Mouse (Mus musculus): ENCODE measurements at regions not wholly inside any gene's neighbourhood (a gene's known extent, or its start where the extent isn't known, plus 50 kb on each side); places are given as distances from the start of the nearest gene placed in this dataset.
A peak's percentile ranks its signal among the peaks of the same experiment; 100 is the strongest.

GRCm38 (mm10) chr11:22638171-22638570 is 126.3 kb downstream of the Tmem17 start:
- ATAC-seq (ENCODE audit: low FRiP score, low TSS enrichment) = no peak
- no peak overlapping the region for H3K27ac ChIP-seq (ENCODE audit: low read length)
- no peaks in the 10 kb centered on the region for H3K36me3 ChIP-seq (ENCODE audit: insufficient read depth, low read length)
- WGBS = 77% methylated on average over 6 of the region's 6 CpGs
- H3K4me2 ChIP-seq (replicated peaks; ENCODE audit: low read depth, low read length) = no peak overlapping the region
- H3K9ac ChIP-seq (replicated peaks; ENCODE audit: low read length) = no peak overlapping the region
- H3K4me3 ChIP-seq (ENCODE audit: low read length) = no peak overlapping the region
- peaks cover 32% of the 10 kb centered on the region for H3K4me1 ChIP-seq (ENCODE audit: insufficient read depth, low read length)
- no peaks in the 10 kb centered on the region for H3K27me3 ChIP-seq (ENCODE audit: insufficient read depth, low read length)
- no peaks in the 10 kb centered on the region for H3K9me3 ChIP-seq (ENCODE audit: low read length)

- Histone ChIP-seq H3K4me1 (ENCODE audit: insufficient read depth, low read length) (peaks cover 32% of the 10 kb centered on the region), H3K9me3 (ENCODE audit: low read length) (no peaks in the 10 kb centered on the region), H3K27me3 (ENCODE audit: insufficient read depth, low read length) (no peaks in the 10 kb centered on the region), H3K4me3 (ENCODE audit: low read length) (no peak overlapping the region), H3K27ac (ENCODE audit: low read length) (no peak overlapping the region), H3K4me2 (replicated peaks; ENCODE audit: low read depth, low read length) (no peak overlapping the region), H3K36me3 (ENCODE audit: insufficient read depth, low read length) (no peaks in the 10 kb centered on the region), H3K9ac (replicated peaks; ENCODE audit: low read length) (no peak overlapping the region)
- ATAC-seq (ENCODE audit: low FRiP score, low TSS enrichment) = no peak
- 69% methylated on average over 2 of the region's 2 CpGs for WGBS
These were observed 126.8 kb downstream of the Tmem17 start for GRCm38 (mm10) chr11:22638700-22639099.

- 13% methylated on average over 3 of the region's 3 CpGs for WGBS
- H3K4me3 ChIP-seq (ENCODE audit: low read length) = no peak overlapping the region
- no peaks in the 10 kb centered on the region for H3K9me3 ChIP-seq (ENCODE audit: low read length)
- H3K9ac ChIP-seq (replicated peaks; ENCODE audit: low read length) = no peak overlapping the region
- H3K27me3 ChIP-seq (ENCODE audit: insufficient read depth, low read length) = no peaks in the 10 kb centered on the region
- H3K4me2 ChIP-seq (replicated peaks; ENCODE audit: low read depth, low read length) = no peak overlapping the region; the same call in 1 of the 2 replicates
- H3K36me3 ChIP-seq (ENCODE audit: insufficient read depth, low read length) = no peaks in the 10 kb centered on the region
- H3K4me1 ChIP-seq (ENCODE audit: insufficient read depth, low read length) = peaks cover 30% of the 10 kb centered on the region
- peak; percentile 90 for ATAC-seq (ENCODE audit: low FRiP score, low TSS enrichment)
- peak overlapping the region; percentile 72 for H3K27ac ChIP-seq (ENCODE audit: low read length)
These were observed 128.6 kb downstream of the Tmem17 start for GRCm38 (mm10) chr11:22640371-22640990.

- H3K27ac ChIP-seq (ENCODE audit: low read length) = peak overlapping the region; percentile 72
- ATAC-seq (ENCODE audit: low FRiP score, low TSS enrichment) = no peak
These were observed 129.6 kb downstream of the Tmem17 start for GRCm38 (mm10) chr11:22641450-22641849.

GRCm38 (mm10) chr11:22644010-22644625 is 132.2 kb downstream of the Tmem17 start:
- no peaks in the 10 kb centered on the region for H3K36me3 ChIP-seq (ENCODE audit: insufficient read depth, low read length)
- H3K27ac ChIP-seq (ENCODE audit: low read length) = peak overlapping the region; percentile 23; the same call in 1 of the 2 replicates
- peaks cover 14% of the 10 kb centered on the region for H3K4me1 ChIP-seq (ENCODE audit: insufficient read depth, low read length)
- no peak overlapping the region for H3K9ac ChIP-seq (replicated peaks; ENCODE audit: low read length)
- H3K9me3 ChIP-seq (ENCODE audit: low read length) = no peaks in the 10 kb centered on the region
- H3K27me3 ChIP-seq (ENCODE audit: insufficient read depth, low read length) = no peaks in the 10 kb centered on the region
- 57% methylated on average over 3 of the region's 3 CpGs for WGBS
- no peak overlapping the region for H3K4me3 ChIP-seq (ENCODE audit: low read length)
- no peak for ATAC-seq (ENCODE audit: low FRiP score, low TSS enrichment)
- H3K4me2 ChIP-seq (replicated peaks; ENCODE audit: low read depth, low read length) = no peak overlapping the region

More at GRCm38 (mm10) chr11:22641450-22641849, 129.6 kb downstream of the Tmem17 start:
- no peak overlapping the region for H3K4me2 ChIP-seq (replicated peaks; ENCODE audit: low read depth, low read length)
- no peak overlapping the region for H3K4me3 ChIP-seq (ENCODE audit: low read length)
- no peaks in the 10 kb centered on the region for H3K27me3 ChIP-seq (ENCODE audit: insufficient read depth, low read length)
- H3K36me3 ChIP-seq (ENCODE audit: insufficient read depth, low read length) = no peaks in the 10 kb centered on the region
- WGBS = 97% methylated on average over 1 of the region's 1 CpGs
- no peaks in the 10 kb centered on the region for H3K9me3 ChIP-seq (ENCODE audit: low read length)
- H3K9ac ChIP-seq (replicated peaks; ENCODE audit: low read length) = no peak overlapping the region
- peaks cover 24% of the 10 kb centered on the region for H3K4me1 ChIP-seq (ENCODE audit: insufficient read depth, low read length)

GRCm38 (mm10) chr11:22644877-22645276 is 133.0 kb downstream of the Tmem17 start:
- Histone ChIP-seq H3K4me3 (ENCODE audit: low read length) (no peak overlapping the region), H3K9me3 (ENCODE audit: low read length) (no peaks in the 10 kb centered on the region), H3K4me1 (ENCODE audit: insufficient read depth, low read length) (peaks cover 14% of the 10 kb centered on the region), H3K27ac (ENCODE audit: low read length) (peak overlapping the region; percentile 17; the same call in 1 of the 2 replicates), H3K4me2 (replicated peaks; ENCODE audit: low read depth, low read length) (no peak overlapping the region), H3K27me3 (ENCODE audit: insufficient read depth, low read length) (no peaks in the 10 kb centered on the region), H3K9ac (replicated peaks; ENCODE audit: low read length) (no peak overlapping the region), H3K36me3 (ENCODE audit: insufficient read depth, low read length) (no peaks in the 10 kb centered on the region)
- ATAC-seq (ENCODE audit: low FRiP score, low TSS enrichment) = no peak
- 46% methylated on average over 1 of the region's 1 CpGs for WGBS

GRCm38 (mm10) chr11:22646192-22646936 is 134.5 kb downstream of the Tmem17 start:
- Histone ChIP-seq H3K9me3 (ENCODE audit: low read length) (no peaks in the 10 kb centered on the region), H3K36me3 (ENCODE audit: insufficient read depth, low read length) (no peaks in the 10 kb centered on the region), H3K27me3 (ENCODE audit: insufficient read depth, low read length) (no peaks in the 10 kb centered on the region), H3K9ac (replicated peaks; ENCODE audit: low read length) (no peak overlapping the region), H3K4me1 (ENCODE audit: insufficient read depth, low read length) (peaks cover 5% of the 10 kb centered on the region; the same call in 1 of the 2 replicates), H3K4me2 (replicated peaks; ENCODE audit: low read depth, low read length) (no peak overlapping the region), H3K4me3 (ENCODE audit: low read length) (no peak overlapping the region), H3K27ac (ENCODE audit: low read length) (peak overlapping the region; percentile 46; the same call in 1 of the 2 replicates)
- no peak for ATAC-seq (ENCODE audit: low FRiP score, low TSS enrichment)
- WGBS = 78% methylated on average over 6 of the region's 6 CpGs

- 76% methylated on average over 5 of the region's 5 CpGs for WGBS
- no peaks in the 10 kb centered on the region for H3K36me3 ChIP-seq (ENCODE audit: insufficient read depth, low read length)
- peak; percentile 64; the same call in 1 of the 2 replicates for ATAC-seq (ENCODE audit: low FRiP score, low TSS enrichment)
These were observed 136.4 kb downstream of the Tmem17 start for GRCm38 (mm10) chr11:22648275-22648674.

GRCm38 (mm10) chr11:22650771-22651170 is 138.9 kb downstream of the Tmem17 start:
- Histone ChIP-seq H3K27ac (ENCODE audit: low read length) (no peak overlapping the region), H3K4me3 (ENCODE audit: low read length) (no peak overlapping the region), H3K9ac (replicated peaks; ENCODE audit: low read length) (no peak overlapping the region), H3K4me2 (replicated peaks; ENCODE audit: low read depth, low read length) (no peak overlapping the region), H3K4me1 (ENCODE audit: insufficient read depth, low read length) (peaks cover 7% of the 10 kb centered on the region), H3K9me3 (ENCODE audit: low read length) (no peaks in the 10 kb centered on the region), H3K27me3 (ENCODE audit: insufficient read depth, low read length) (no peaks in the 10 kb centered on the region), H3K36me3 (ENCODE audit: insufficient read depth, low read length) (no peaks in the 10 kb centered on the region)
- ATAC-seq (ENCODE audit: low FRiP score, low TSS enrichment) = no peak
- WGBS = 91% methylated on average over 10 of the region's 10 CpGs

More at GRCm38 (mm10) chr11:22648275-22648674, 136.4 kb downstream of the Tmem17 start:
- no peak overlapping the region for H3K4me3 ChIP-seq (ENCODE audit: low read length)
- peaks cover 7% of the 10 kb centered on the region for H3K4me1 ChIP-seq (ENCODE audit: insufficient read depth, low read length)
- H3K27me3 ChIP-seq (ENCODE audit: insufficient read depth, low read length) = no peaks in the 10 kb centered on the region
- H3K27ac ChIP-seq (ENCODE audit: low read length) = 0 out of 2 replicates have a peak overlapping the region, but pooled peaks have one; percentile 4
- H3K4me2 ChIP-seq (replicated peaks; ENCODE audit: low read depth, low read length) = no peak overlapping the region
- H3K9ac ChIP-seq (replicated peaks; ENCODE audit: low read length) = no peak overlapping the region
- H3K9me3 ChIP-seq (ENCODE audit: low read length) = no peaks in the 10 kb centered on the region

Data from kidney, embryonic 16.5 days (tissue).